Mouse (Mus musculus) embryonic facial prominence, embryonic 10.5 days (tissue): ENCODE data around the gene Atxn1l. TPM values are rescaled to one million over a fixed set of nuclear protein-coding genes. Genes with fewer than 3 reads are reported as not detected.
"Not testable (repeated sequence)": the region's sequence is repeated elsewhere in the genome, so short reads cannot be mapped to it uniquely, and the experiment has no call there.

Experiments
- DNase-seq: peaks from one replicate; pipeline ENCODE4 v3.0.0-alpha.2; 2017; ENCODE audit warnings: low spot score
- H3K27ac ChIP-seq: fragments of 300-500 bp; sonication (generic); replicated peaks from 2 replicates; pipeline ENCODE4 v1.5.1; 2016; ENCODE audit warnings: mild to moderate bottlenecking
- H3K27me3 ChIP-seq: fragments of 300-500 bp; sonication (generic); replicated peaks from 2 replicates; pipeline ENCODE4 v1.6.1; 2016; ENCODE audit warnings: low read depth, mild to moderate bottlenecking; ENCODE audit not compliant: poor library complexity, severe bottlenecking
- H3K36me3 ChIP-seq: fragments of 300-500 bp; sonication (generic); replicated peaks from 2 replicates; pipeline ENCODE4 v1.6.1; 2016; ENCODE audit warnings: mild to moderate bottlenecking, moderate library complexity
- H3K4me1 ChIP-seq: fragments of 300-500 bp; sonication (generic); 2 replicates; pipeline ENCODE4 v1.6.1; 2016
- H3K4me3 ChIP-seq: fragments of 300-500 bp; sonication (generic); 2 replicates; pipeline ENCODE4 v1.5.1; 2016; ENCODE audit warnings: mild to moderate bottlenecking, moderate library complexity
- H3K9me3 ChIP-seq: fragments of 300-500 bp; sonication (generic); 2 replicates; pipeline ENCODE4 v1.6.1; 2016; ENCODE audit warnings: mild to moderate bottlenecking
- WGBS: fragments of 180-500 bp; shearing (Covaris S2); methylation state at CpG from one replicate; pipeline ENCODE4 v1.1.7; 2016; 5-methylcytosine and 5-hydroxymethylcytosine counted together
- polyA plus RNA-seq: library from polyadenylated mRNA; unstranded; fragments of >200 nt; fragmentation: Nextera tagmentation; extraction: Ambion mirVana; gene quantifications from 2 replicates; pipeline ENCODE4 v1.2.1, GENCODE M21; 2016

The Atxn1l gene
- polyA plus RNA-seq, 1 experiment from 2014 or later = 8.3 TPM

- 77% methylated on average over 4 of the region's 4 CpGs for WGBS
- not testable (repeated sequence) for H3K4me1 ChIP-seq, H3K27ac ChIP-seq, H3K27me3 ChIP-seq, DNase-seq, H3K36me3 ChIP-seq, H3K9me3 ChIP-seq, H3K4me3 ChIP-seq
Observed at GRCm38 (mm10) chr8:109755554-109755953, 18.0 kb upstream of the Atxn1l start.

- no peak for DNase-seq
- Histone ChIP-seq H3K36me3 (no peaks in the 10 kb centered on the region), H3K4me1 (no peaks in the 10 kb centered on the region), H3K27me3 (no peaks in the 10 kb centered on the region), H3K9me3 (no peaks in the 10 kb centered on the region), H3K27ac (no peak overlapping the region), H3K4me3 (no peak overlapping the region)
- WGBS = 89% methylated on average over 8 of the region's 8 CpGs
Observed at GRCm38 (mm10) chr8:109754696-109755095, 17.2 kb upstream of the Atxn1l start.

GRCm38 (mm10) chr8:109751731-109752485 lies 14.4 kb upstream of the Atxn1l start:
- DNase-seq = no peak
- H3K9me3 ChIP-seq = no peaks in the 10 kb centered on the region
- 87% methylated on average over 20 of the region's 20 CpGs for WGBS
- no peaks in the 10 kb centered on the region for H3K36me3 ChIP-seq
- H3K27ac ChIP-seq = no peak overlapping the region
- H3K4me3 ChIP-seq = no peak overlapping the region
- no peaks in the 10 kb centered on the region for H3K27me3 ChIP-seq
- H3K4me1 ChIP-seq = no peaks in the 10 kb centered on the region

- WGBS = 82% methylated on average over 12 of the region's 12 CpGs
- no peak overlapping the region for H3K4me3 ChIP-seq
- H3K4me1 ChIP-seq = no peaks in the 10 kb centered on the region
- DNase-seq = no peak
- no peak overlapping the region for H3K27ac ChIP-seq
- H3K27me3 ChIP-seq = no peaks in the 10 kb centered on the region
- no peaks in the 10 kb centered on the region for H3K36me3 ChIP-seq
- no peaks in the 10 kb centered on the region for H3K9me3 ChIP-seq
Observed at GRCm38 (mm10) chr8:109750699-109751098, 13.2 kb upstream of the Atxn1l start.

- Histone ChIP-seq H3K27me3 (no peaks in the 10 kb centered on the region), H3K9me3 (no peaks in the 10 kb centered on the region), H3K4me3 (no peak overlapping the region), H3K27ac (no peak overlapping the region), H3K4me1 (no peaks in the 10 kb centered on the region), H3K36me3 (no peaks in the 10 kb centered on the region)
- no peak for DNase-seq
- WGBS = 66% methylated on average over 5 of the region's 5 CpGs
Observed at GRCm38 (mm10) chr8:109750274-109750673, 12.7 kb upstream of the Atxn1l start.

GRCm38 (mm10) chr8:109747468-109748199 lies 10.1 kb upstream of the Atxn1l start:
- DNase-seq = no peak
- Histone ChIP-seq H3K4me3 (no peak overlapping the region), H3K36me3 (no peaks in the 10 kb centered on the region), H3K4me1 (no peaks in the 10 kb centered on the region), H3K27ac (no peak overlapping the region), H3K27me3 (no peaks in the 10 kb centered on the region), H3K9me3 (no peaks in the 10 kb centered on the region)
- 87% methylated on average over 12 of the region's 12 CpGs for WGBS

- no peaks in the 10 kb centered on the region for H3K9me3 ChIP-seq
- H3K27ac ChIP-seq = peak overlapping the region; percentile 96
- H3K27me3 ChIP-seq = no peaks in the 10 kb centered on the region
- no peak for DNase-seq
- peak overlapping the region; percentile 99 for H3K4me3 ChIP-seq
- peaks cover 13% of the 10 kb centered on the region for H3K4me1 ChIP-seq
- H3K36me3 ChIP-seq = peaks cover 22% of the 10 kb centered on the region
- WGBS = 85% methylated on average over 1 of the region's 1 CpGs
Observed at GRCm38 (mm10) chr8:109738049-109738380, 476 bp upstream of the Atxn1l start.

- WGBS = 7% methylated on average over 8 of the region's 8 CpGs
- Histone ChIP-seq H3K4me1 (peaks cover 13% of the 10 kb centered on the region), H3K27ac (peak overlapping the region; percentile 96), H3K9me3 (no peaks in the 10 kb centered on the region), H3K27me3 (no peaks in the 10 kb centered on the region), H3K36me3 (peaks cover 34% of the 10 kb centered on the region), H3K4me3 (peak overlapping the region; percentile 99)
- no peak for DNase-seq
Observed at GRCm38 (mm10) chr8:109736819-109737218, 720 bp downstream of the Atxn1l start.

- H3K36me3 ChIP-seq = peaks cover 62% of the 10 kb centered on the region
- H3K4me1 ChIP-seq = peaks cover 13% of the 10 kb centered on the region
- no peaks in the 10 kb centered on the region for H3K9me3 ChIP-seq
- DNase-seq = no peak
- WGBS = 90% methylated on average over 3 of the region's 3 CpGs
- no peak overlapping the region for H3K27ac ChIP-seq
- no peak overlapping the region for H3K4me3 ChIP-seq
- no peaks in the 10 kb centered on the region for H3K27me3 ChIP-seq
Observed at GRCm38 (mm10) chr8:109734018-109734417, 3.5 kb downstream of the Atxn1l start.

- Histone ChIP-seq H3K4me3 (no peak overlapping the region), H3K9me3 (no peaks in the 10 kb centered on the region), H3K27ac (no peak overlapping the region), H3K27me3 (no peaks in the 10 kb centered on the region), H3K36me3 (peaks cover 92% of the 10 kb centered on the region), H3K4me1 (peaks cover 3% of the 10 kb centered on the region)
- DNase-seq = no peak
- 83% methylated on average over 3 of the region's 3 CpGs for WGBS
Observed at GRCm38 (mm10) chr8:109731012-109731411, 6.5 kb downstream of the Atxn1l start.

- peaks cover 100% of the 10 kb centered on the region for H3K36me3 ChIP-seq
- no peaks in the 10 kb centered on the region for H3K9me3 ChIP-seq
- H3K4me3 ChIP-seq = no peak overlapping the region
- H3K27me3 ChIP-seq = no peaks in the 10 kb centered on the region
- H3K27ac ChIP-seq = no peak overlapping the region
- 92% methylated on average over 3 of the region's 3 CpGs for WGBS
- H3K4me1 ChIP-seq = no peaks in the 10 kb centered on the region
- no peak for DNase-seq
Observed at GRCm38 (mm10) chr8:109725106-109725505, 12.4 kb downstream of the Atxn1l start.

- Histone ChIP-seq H3K27me3 (no peaks in the 10 kb centered on the region), H3K27ac (no peak overlapping the region), H3K4me1 (no peaks in the 10 kb centered on the region), H3K36me3 (peaks cover 100% of the 10 kb centered on the region), H3K4me3 (no peak overlapping the region), H3K9me3 (no peaks in the 10 kb centered on the region)
- WGBS = 91% methylated on average over 5 of the region's 5 CpGs
- no peak for DNase-seq
Observed at GRCm38 (mm10) chr8:109714961-109715360, 22.6 kb downstream of the Atxn1l start.

- H3K27ac ChIP-seq = no peak overlapping the region
- H3K27me3 ChIP-seq = no peaks in the 10 kb centered on the region
- H3K4me1 ChIP-seq = peaks cover 7% of the 10 kb centered on the region
- H3K4me3 ChIP-seq = no peak overlapping the region
- H3K36me3 ChIP-seq = peaks cover 100% of the 10 kb centered on the region
- no peak for DNase-seq
- 100% methylated on average over 1 of the region's 1 CpGs for WGBS
- no peaks in the 10 kb centered on the region for H3K9me3 ChIP-seq
Observed at GRCm38 (mm10) chr8:109712521-109712920, 25.0 kb downstream of the Atxn1l start.
